Mouse (Mus musculus) right cerebral cortex, postnatal 10 days (tissue): ENCODE measurements around the gene Maob.

ENCODE experiments used
- DNase-seq, 2 experiments: peaks; one replicate each; pipeline ENCODE4 v3.0.0; 2021; ENCODE audit warnings: low spot score in 2 of 2

The Maob gene

DNA sequence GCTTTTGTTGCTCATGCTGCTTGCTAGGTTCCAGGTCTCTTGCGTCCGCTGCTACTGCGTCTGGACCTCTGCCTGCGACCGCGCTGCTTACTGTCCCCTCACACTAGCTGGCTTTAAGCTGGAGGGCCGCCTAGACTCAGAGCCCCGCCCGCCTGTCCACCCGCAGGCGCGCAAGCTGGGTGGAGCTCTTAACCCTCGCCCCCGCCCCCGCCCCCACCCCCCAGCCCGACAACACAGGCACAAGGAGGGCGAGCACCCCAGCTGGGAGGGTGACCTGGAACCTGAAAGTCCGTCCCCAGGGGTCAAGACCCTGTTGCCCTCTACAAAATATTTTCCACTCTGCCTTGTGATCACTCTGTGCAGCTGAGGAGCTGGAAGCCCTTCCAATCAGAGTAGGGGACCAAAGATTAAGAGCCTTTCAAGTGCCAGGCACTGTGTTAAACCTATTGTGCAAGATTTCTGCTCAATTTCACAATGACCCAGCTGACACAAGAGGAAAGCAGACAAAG, at the start of gene Maob:
Gene Maob (minus strand): TSS at position 106 of the 509 bp plus-strand sequence.
- peak; percentile 21 to 26 for DNase-seq

DNA sequence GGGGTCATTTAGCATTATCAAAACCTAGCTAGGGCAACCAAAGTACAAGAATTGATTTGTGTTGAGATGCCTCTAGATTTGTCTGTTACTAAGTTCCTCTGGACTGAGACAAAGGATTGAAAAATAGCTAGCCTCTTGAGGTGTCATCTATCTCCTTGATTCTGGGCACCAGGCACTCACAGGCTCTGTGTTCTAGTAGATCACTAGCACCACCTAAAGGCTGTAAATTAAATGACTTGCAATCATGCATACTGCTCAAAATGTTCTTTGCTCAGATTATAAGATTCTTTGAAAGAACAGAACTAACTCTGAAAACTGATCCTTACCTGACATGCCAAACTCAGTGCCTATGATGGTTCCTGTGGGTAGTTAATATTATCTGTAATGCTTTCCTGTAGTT, 43.1 kb upstream of the Maob start:
- no peak for DNase-seq

DNA sequence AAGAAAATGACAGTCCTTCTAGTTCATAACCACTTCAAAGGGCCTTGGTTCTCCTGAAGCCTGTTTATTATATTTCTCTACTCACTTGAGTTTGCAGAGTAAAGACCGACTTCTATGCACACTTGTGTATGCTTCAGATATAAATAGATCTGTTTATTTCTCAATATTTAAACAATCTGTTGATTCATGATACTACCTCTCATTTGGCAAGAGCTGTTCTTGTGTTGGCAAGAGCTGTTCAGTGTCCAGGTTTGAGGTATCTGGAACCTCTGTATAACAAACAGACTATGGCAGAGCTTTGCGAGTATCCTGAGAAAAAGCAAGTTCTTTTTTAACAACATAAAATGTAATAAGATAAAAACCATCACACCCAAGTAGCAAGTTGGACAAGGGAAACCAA, 28.9 kb upstream of the Maob start:
- no peak for DNase-seq

DNA sequence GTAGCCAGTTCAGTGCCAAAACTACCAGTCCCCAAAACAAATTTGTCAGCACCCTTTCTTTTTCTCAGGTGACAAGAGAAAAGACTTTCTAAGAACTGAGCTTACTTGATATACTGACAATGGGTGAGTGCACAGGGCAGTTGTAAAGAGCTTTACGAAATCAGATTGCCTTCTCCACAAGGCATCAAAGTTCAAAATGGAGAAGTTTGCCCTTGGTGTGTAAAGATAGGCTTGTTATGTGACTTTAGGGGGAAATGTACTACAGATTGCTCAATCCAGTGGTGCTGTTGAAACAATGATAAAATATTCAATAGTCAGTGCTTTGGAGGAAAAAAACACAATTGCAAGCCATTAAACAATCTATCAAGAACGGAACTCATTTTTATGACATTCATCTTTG, 24.3 kb upstream of the Maob start:
- no peak for DNase-seq

DNA sequence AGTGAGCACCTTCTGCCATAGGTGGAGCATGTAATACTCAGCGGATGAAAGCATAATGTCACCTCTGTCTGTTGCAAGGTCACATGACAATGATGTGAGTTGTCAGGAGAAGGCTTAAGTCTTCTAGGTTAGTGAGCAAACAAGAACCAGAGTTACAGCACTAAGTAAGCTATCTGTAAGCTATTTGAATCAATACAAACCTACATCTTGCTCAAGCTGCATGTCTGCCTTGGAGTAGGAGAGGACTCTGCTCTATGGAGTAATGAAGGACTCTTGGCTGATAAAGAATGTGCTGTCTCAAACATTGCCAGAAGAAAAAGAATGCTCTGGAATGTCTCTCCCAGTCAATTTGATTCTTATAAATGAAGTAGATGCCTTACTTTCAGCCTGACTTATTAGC, 20.1 kb upstream of the Maob start:
- no peak for DNase-seq

DNA sequence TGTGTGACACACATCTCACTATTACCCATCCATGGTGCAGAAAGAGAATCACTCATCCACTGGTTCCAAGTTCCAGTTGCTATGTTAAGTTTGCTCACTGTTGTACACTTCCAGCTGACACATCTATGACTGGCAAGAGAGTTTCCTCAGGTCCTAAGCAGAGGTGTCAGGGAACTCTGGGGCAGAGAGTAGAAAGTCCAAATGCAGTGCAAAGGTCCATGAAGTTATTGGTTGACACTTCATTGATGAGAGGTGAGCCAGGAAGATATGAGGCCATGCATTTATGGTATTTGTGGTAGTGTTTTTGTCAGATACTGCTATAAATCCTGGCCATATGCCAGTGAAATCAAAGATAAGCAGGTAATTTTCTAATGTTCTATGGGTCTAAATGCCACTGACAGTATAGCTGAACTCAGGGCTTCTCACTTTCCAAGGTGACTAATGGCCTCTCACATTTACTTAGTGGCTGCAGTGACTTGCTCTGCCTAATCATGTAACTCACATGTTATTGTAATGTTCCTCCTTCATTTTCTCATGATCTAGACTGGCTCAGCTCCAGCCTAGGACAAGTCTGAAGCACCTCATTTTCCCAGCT, 19.4 kb upstream of the Maob start:
- DNase-seq, result no peak

DNA sequence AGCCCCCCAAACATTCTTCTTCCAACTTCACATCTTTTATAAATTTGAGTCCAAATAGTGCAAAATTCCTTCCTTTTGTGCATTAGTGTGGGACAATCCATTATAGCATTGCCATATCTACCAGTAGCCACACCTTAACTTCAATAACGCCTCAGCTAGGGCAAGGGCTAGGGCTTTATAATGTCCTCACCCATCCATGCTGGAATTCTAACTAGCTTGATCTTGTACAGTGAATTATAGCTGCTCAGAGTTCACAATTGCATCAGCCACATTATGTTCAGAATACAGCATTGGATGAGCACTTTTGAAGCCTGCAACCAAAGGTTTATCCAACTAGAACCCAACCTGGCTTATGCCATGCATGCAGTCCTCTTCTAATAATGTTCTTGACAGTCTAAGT, 8.9 kb upstream of the Maob start:
- no peak for DNase-seq

DNA sequence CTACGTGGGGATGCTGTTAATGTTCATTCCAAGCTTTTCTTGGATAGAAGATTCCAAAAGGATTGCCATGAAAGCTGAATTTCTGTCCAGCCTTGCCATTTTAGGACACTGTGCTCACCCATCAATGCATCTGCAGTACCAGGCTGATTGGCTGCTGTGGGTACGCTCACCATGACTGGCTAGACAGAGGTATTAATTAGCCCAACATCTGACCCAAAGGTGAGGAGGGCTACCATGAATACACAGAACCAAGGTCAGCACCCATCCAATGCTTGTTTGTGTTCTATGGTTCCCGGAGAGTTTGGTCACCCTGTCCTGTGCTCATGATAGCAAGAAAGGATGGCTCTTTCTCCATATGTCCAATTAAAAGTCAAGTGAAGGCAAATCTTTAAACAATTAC, 1.2 kb downstream of the Maob start:
- no peak for DNase-seq

DNA sequence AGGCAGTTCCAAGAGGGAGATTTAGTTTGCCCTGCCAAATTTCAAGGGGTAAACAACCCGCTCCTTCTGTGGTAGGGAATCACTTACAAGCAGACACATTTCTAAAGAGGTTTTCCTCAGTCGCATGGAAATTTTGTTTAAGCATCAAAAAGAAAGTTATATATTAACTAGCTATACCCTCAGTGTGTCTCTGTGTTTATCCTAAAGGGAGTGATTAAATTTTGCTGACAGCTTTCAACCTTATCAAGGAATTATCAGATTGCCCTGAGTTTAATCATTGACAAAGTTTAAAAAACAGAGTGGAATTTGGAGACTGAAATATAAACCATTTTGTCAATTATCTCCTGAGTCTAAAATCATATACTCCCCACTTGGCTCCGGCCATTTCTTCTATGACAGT, 5.1 kb downstream of the Maob start:
- DNase-seq, result no peak

DNA sequence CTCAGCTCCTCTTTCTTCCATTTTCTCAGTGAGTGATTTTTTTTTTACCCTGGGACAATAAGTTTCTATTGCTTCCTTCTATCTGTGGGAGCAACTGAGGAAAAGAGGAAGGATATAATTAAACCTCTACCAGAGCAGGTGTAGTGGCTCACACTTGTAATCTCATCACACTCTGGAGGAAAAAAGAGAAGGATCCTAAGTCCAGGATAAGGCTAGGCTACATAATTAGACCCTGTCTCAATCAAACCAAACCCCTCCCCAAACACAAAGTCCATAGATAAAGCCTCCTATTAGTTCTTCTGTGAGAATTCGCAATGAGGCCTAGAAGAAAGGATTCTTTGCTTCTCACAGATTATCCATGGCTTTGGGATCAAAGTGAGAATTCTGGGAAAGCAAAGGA, 49.7 kb downstream of the Maob start:
- DNase-seq, result no peak

DNA sequence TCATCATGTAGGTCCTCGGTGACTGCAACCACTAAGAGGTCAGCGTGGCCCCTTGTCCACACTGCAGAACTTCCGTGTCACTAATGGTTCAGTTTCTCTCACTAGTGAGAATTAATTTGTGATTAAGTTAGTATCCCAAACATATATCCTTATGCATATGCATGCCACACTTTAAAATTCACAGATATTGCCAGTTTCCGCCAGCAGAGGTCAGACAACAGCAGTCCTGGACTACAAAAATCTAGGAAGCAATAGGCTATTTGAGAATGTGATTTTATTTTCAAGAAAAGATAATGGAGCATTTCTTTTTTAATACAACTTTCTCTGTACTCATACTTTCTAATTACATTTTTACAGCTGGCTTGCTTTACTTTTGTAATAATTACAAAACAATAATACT, 51.0 kb downstream of the Maob start:
- DNase-seq, result peak; percentile 22 to 39

DNA sequence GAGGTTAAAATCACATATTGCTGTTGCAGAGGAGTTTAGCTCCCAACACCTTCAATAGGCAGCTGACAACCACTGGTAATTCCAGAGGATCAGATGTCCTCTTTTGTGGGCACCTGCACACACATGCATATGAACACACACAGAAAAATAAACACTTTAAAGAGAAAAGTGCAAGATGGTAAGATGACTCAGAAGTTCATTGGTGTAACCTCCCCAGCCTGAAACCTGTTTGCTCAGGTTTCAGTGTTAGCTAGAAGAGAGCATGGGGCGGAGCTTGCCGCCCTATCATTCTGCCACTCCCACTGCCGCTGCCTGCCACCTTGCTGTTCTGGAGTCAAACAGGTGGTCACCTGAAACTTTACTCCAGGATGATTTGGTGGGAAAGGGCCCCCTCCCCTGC, 55.7 kb downstream of the Maob start:
- DNase-seq, result no peak

DNA sequence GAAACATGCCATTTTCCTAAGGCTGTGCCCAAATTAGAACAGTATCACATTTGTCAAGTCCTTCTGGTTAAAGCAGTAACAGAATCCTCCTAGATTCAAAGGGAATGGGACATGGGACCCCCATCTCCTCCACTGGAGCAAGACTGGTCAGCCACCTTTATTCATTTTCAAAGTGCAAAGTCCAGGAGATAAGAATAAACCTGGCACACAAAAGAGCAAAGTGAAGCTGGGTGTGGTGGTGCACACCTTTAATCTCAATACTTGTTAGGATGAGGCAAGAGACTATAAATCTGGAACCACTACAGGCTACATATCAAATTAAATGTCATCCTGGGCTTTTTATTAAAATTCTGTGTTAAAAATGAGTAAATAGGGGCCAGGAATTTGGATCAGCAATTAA, 62.4 kb downstream of the Maob start:
- DNase-seq, result no peak

DNA sequence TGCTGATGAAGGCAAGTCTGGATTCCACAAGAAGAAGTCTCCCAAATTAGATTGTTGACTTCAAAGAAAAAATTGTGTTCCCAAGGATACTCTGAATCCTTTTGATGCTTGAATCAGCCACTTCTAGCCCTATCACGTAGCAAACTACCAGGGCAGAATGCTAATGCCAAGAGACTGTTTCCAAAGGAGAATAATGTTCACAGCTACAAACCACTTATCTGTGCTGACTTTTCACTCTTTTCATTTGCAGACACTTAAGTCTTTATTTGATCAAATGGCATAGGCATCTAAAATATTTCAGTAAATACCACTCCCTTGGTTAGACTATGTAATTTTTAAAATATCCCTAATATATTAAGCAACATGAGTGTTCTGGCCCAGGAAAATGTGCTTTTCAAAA, 68.2 kb downstream of the Maob start:
- no peak for DNase-seq

DNA sequence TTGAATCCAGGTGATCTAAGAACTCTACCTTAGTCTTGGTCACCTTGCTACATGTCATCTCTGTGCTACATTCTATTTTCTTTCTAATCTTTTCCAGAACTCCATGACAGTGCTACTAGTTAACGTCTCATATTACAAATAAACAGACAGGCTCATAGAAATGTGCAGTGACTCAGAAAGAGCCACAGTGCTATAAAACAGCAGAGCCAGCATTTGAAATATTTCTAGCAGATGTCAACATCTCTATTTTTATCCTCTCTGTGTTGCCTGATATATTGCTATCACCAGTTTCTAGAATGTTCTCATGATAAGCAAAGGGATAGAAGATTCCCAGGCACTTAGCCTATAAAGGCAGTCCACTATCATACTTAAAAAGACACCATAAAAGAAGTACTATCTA, 103.1 kb downstream of the Maob start:
- no peak for DNase-seq

DNA sequence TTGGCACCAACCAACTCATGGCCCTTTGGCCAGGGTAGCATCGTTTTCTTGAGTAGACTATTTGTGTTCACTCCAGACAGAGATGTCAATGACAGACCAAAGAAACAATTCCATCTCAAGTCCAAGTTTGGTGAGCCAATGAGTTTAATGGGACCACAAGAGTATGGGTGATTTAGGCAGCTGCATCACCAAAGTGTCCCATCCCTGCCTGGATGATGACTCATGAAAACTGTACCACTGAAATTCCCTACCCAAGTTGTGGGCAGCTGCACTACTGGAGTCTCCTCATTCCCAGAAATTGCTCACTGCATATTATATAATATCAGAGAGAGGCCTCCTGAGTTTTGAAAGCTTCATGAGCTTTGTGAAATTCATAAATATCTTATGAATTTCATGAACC, 111.1 kb downstream of the Maob start:
- DNase-seq, result no peak
